Mouse (Mus musculus): ENCODE results near the gene Rnft2. TPM values are rescaled to one million over a fixed set of nuclear protein-coding genes. Genes with fewer than 3 reads are reported as not detected.

The Rnft2 gene
- total RNA-seq, 1 experiment from 2014 or later = 0.05 TPM

- ATAC-seq (replicated peaks; ENCODE audit: low read depth, poor library complexity, severe bottlenecking) = no peak
Measured at GRCm38 (mm10) chr5:118256981-118257380, 12.1 kb upstream of the Rnft2 start.

GRCm38 (mm10) chr5:118253551-118253950 is 8.6 kb upstream of the Rnft2 start:
- peak; percentile 63 for ATAC-seq (replicated peaks; ENCODE audit: low read depth, poor library complexity, severe bottlenecking)

- no peak for ATAC-seq (replicated peaks; ENCODE audit: low read depth, poor library complexity, severe bottlenecking)
Measured at GRCm38 (mm10) chr5:118250987-118251386, 6.1 kb upstream of the Rnft2 start.

DNA sequence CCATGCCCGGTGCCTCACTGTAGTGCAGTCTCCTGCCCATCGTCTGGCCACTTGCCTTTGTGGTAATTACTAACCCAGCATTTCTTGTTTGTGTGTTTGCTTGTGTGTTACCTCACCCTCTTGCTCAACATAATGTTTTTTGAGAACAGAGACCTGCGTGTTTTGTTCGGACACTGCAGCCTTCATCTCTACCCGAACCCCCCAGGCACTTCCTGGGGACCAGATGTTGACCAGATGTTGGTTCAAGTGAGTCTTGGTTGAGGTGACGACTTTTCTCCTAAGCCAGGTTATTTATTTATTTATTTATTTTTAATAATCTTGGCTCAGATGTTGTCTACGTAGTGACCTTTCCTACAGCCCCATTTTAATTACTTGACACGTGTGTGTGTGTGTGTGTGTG is 2.5 kb upstream of the Rnft2 start:
- ATAC-seq (replicated peaks; ENCODE audit: low read depth, poor library complexity, severe bottlenecking) = no peak

GRCm38 (mm10) chr5:118245606-118246308 is 841 bp upstream of the Rnft2 start:
- ATAC-seq (replicated peaks; ENCODE audit: low read depth, poor library complexity, severe bottlenecking) = no peak

DNA sequence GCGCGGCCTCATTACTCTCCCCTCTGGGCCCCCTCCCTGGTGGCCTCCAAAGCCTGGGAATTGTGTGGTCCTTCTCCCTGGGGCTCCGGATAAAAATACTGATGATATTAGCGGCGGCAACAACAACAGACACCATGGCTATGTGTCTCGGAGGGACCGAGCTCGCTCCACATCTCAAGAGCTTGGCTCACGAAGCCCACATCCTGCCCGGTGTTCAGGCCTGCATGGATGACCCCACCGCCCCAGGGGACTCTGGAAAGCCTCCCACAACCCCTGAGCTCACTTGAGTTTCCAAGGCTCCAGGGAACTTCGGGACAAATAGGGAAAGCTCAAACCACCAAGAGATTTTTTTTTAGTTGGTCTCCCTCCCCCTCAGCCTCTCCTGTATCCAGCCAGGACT is 5.2 kb downstream of the Rnft2 start:
- no peak for ATAC-seq (replicated peaks; ENCODE audit: low read depth, poor library complexity, severe bottlenecking)

- ATAC-seq (replicated peaks; ENCODE audit: low read depth, poor library complexity, severe bottlenecking) = no peak
Measured at GRCm38 (mm10) chr5:118236891-118237290, 8.0 kb downstream of the Rnft2 start.

DNA sequence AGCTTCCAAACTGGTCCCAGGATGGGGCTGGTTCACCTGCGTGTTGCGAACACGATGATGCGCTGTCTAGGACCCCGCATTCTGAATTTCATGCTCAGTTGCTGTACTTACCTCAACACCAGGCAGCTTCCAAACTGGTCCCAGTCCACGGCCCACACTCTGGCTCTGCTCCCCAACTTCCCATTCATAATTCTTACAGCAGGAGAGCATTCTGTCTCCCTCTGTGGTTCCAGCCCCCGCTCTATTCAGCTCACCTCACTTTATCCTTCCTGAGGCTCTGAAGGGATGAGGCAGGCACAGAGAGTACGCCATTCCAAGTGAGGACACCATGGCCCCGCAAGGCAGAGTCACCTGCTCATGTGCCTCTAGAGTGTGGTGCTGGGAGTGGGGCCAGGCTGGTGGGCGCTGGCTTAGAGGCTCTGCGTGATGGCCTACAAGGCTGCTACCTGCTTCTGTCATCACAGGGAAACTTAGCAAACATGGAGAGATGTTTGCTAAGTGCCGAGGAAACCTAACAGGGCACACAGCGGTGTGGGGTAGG is 14.8 kb downstream of the Rnft2 start:
- no peak for ATAC-seq (replicated peaks; ENCODE audit: low read depth, poor library complexity, severe bottlenecking)

- no peak for ATAC-seq (replicated peaks; ENCODE audit: low read depth, poor library complexity, severe bottlenecking)
Measured at GRCm38 (mm10) chr5:118223142-118223757, 21.7 kb downstream of the Rnft2 start.

DNA sequence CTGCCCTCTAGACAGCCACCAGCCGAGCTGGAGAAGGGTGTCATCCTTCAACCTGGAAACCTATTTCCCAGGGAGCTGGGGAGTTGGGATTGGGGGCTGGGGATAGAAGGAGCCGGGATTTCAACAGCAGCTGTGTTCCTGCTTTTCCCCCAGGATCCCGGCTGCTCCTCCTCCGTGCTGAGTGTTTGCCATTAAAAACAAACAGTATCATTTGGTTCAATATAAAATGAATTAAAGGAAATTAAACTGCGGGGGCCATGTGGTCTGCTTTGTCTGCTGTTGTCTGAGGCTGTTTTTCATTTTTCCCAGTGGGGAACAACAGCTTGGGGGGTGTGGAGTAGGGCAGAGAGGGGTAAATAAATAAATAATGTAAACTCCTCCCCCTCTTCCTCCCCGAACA is 27.5 kb downstream of the Rnft2 start:
- ATAC-seq (replicated peaks; ENCODE audit: low read depth, poor library complexity, severe bottlenecking) = no peak

GRCm38 (mm10) chr5:118214418-118215154 is 30.3 kb downstream of the Rnft2 start:
- 0 out of 2 replicates have a peak, but pooled peaks have one; percentile 25 for ATAC-seq (replicated peaks; ENCODE audit: low read depth, poor library complexity, severe bottlenecking)

GRCm38 (mm10) chr5:118214012-118214411 is 30.9 kb downstream of the Rnft2 start:
- ATAC-seq (replicated peaks; ENCODE audit: low read depth, poor library complexity, severe bottlenecking) = no peak

GRCm38 (mm10) chr5:118205852-118206251 is 39.1 kb downstream of the Rnft2 start:
- no peak for ATAC-seq (replicated peaks; ENCODE audit: low read depth, poor library complexity, severe bottlenecking)

GRCm38 (mm10) chr5:118204675-118205440 is 40.1 kb downstream of the Rnft2 start:
- peak; percentile 94 for ATAC-seq (replicated peaks; ENCODE audit: low read depth, poor library complexity, severe bottlenecking)

DNA sequence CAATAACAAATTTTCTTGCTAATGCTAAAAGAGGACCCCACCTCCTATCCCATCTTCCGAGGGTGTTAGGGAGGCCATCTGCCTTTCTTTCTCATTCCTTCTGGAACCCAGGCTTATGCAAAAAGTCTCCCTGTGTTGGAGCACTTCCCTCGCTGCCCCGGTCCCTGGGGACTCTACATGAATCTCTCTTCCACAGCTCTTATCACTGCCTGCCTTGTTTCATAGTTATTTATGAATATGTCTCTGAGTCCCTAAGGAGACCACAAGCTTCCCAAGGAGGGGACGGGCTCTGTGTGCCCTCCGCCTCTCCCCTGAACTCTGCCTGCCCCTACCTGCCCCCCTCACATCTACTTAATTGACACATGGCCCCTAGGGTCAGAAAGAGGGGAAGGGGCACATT is 45.2 kb downstream of the Rnft2 start:
- no peak for ATAC-seq (replicated peaks; ENCODE audit: low read depth, poor library complexity, severe bottlenecking)

GRCm38 (mm10) chr5:118197421-118197820 is 47.5 kb downstream of the Rnft2 start:
- no peak for ATAC-seq (replicated peaks; ENCODE audit: low read depth, poor library complexity, severe bottlenecking)

DNA sequence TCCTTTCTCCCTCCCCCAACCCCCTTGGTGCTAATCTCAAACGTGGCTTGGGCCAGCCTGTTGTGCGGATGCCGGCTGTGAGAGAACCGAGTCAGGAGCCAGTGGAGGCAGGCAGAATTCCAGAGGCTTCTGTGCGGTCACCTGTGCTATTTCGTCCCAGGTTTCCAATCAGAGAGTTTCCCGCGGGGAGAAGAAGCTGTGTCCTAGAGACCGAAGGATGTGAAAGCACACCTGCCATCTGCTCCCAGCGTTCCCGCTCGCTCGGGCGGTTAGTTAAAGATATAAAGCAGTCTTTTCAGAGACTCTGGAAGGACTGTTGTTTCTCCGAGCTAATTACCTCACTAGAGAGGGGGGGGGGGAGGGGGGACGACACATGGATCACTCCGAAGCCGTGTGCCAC is 52.7 kb downstream of the Rnft2 start:
- ATAC-seq (replicated peaks; ENCODE audit: low read depth, poor library complexity, severe bottlenecking) = no peak

GRCm38 (mm10) chr5:118190491-118190890 is 54.4 kb downstream of the Rnft2 start:
- ATAC-seq (replicated peaks; ENCODE audit: low read depth, poor library complexity, severe bottlenecking) = no peak

- no peak for ATAC-seq (replicated peaks; ENCODE audit: low read depth, poor library complexity, severe bottlenecking)
Measured at GRCm38 (mm10) chr5:118188356-118188755, 56.6 kb downstream of the Rnft2 start.
